Mouse (Mus musculus) 416B (cell line): ENCODE data around the gene Taok1.
A peak's percentile ranks its signal among the peaks of the same experiment; 100 is the strongest.

Source experiments
- DNase-seq: peaks from one replicate; pipeline ENCODE4 v3.0.0; 2011; ENCODE audit warnings: low read depth

Taok1 gene

DNA sequence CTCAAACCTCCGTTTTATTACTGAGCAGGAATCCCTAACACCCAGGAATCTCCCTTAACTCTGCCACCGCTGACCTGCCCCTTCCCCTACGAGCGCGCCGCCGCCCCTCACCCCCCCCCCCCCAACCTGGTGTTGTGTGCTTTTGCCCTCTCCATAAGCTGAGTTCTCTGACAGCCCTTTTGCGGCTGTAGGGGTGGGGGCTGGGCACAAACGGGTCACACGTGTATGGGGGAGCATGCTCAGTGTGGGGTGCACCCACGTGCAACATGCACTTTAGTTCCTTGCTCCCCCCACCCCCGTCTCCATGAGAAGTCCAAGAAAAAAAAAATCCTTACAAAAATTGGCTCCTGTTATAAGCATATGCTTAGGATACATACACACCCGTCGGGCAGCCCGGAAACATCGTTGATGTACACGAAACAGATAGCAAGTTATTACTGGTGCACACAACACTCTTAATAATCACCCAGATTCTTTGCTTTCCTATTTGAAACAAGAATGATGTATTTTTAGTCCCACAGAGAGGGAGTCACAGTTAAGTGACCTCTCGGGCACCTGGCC is 115.2 kb downstream of the Taok1 start:
- peak; percentile 83 for DNase-seq

DNA sequence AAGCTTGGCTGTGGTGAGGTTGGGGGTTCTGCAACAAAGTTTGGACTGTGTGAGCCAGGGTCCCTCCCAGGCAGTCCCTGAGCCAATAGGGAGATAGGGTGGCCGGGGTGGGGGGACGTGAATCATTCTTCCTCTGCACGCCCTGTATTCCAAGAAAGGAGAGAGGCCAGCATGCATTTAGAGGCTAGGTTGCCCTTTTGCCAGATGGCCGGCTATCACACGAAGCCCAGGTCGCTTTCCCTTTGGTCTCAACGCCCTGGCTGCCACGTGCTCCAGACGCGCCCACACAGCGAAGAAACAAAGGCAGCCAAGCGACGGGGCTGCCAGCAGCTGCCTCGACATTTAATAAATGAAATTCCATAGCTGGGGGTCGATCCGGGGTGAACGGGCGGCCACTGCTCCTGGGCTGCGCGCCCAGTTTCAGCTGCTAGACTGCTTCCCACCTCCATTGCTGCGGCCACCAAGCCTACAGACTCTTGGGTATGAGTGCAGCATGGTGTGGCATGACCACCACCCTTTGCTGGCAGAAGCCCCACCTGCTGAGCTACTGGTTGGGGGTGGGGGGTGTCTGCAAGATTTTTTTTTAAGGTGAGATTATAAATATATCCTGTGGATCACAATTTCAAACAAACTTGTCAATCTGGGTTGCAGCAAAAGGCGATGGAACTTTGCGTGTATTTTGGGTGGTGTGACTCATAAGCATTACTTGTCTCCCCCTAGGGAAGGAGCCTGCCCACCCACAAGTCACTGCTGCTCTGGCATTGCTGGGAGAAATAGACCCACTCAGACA is 115.9 kb downstream of the Taok1 start:
- peak; percentile 96 for DNase-seq

- peak; percentile 92 for DNase-seq
These were observed 116.5 kb downstream of the Taok1 start for GRCm38 (mm10) chr11:77491123-77491501.

GRCm38 (mm10) chr11:77490451-77490850 is 117.2 kb downstream of the Taok1 start:
- DNase-seq, result no peak

DNA sequence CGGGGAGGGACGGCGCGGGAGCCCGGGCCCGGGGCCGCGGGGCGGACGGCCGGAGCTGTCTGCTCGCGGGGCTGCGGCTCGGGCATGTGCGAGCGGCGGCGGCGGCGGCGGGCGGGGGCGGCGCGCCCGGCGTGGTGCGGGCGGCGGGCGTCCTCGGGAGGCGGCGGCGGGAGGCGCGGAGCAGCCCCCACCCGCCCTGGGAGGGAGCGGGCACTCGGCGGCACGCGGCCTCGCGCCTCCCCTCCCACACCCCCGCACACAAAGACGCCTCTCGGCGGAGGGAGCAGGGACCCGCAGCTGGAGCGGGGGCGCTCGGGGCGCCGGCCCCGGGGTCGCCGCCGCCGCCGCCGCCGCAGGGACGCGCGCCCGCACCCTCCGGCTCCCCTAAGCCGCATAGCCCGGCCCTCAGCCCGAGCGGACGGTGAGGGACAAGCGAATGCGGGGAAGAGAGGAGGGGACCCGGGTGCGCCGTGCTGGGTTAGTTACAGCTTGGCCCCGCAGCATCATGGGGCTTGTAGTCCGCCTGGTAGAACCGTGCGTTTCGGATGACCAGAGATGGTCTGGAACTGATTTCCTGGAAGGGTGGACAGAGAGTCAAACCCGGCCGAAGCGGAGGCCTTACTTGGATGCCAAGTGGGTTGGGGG is 117.9 kb downstream of the Taok1 start, which contains the start of gene Ankrd13b:
Ankrd13b (minus strand) TSS at position 88 of the 645 bp plus-strand sequence.
- DNase-seq, result peak; percentile 68

DNA sequence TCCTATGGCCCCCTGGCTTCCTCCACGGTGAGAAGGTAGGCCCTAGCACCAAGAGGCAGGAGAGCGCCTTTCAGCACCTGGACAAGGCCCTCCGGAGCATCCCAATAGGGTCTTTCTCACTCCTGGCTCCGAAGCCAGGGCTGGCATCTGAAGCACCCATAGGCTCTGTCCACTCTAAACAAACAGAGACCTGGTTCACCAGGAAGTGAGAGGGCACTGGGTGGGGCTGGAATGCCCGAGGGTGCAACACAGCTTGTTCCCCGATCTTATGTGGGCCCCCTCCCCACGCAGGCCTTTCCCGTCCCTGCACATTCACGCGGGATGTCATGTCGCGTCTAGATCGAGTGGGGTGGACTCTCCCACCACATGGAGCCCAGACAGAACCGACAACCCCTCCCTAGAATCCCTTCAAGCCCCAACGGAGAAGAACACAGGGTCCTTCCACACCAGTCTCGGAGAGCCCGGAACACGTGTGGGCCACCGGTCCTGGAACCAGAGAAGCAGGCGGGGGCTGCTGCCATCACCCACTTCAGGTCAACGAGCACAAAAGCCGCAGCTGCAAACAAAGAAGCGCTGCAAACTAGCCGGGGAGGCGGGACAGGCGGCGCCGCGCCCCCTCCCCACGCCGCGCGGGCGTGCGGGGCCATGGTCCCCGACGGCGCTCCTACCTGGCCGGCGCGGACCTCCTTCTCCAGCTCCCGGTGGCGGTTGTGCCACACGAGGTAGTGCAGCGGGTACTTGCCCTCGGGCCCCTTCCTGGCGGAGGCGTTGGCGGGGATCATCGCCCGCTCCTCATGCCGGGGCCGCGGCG is 118.6 kb downstream of the Taok1 start:
- no peak for DNase-seq

- peak; percentile 53 for DNase-seq
These were observed 120.8 kb downstream of the Taok1 start for GRCm38 (mm10) chr11:77486798-77487197.

- no peak for DNase-seq
These were observed 122.4 kb downstream of the Taok1 start for GRCm38 (mm10) chr11:77485229-77485628.

- peak; percentile 65 for DNase-seq
These were observed 123.9 kb downstream of the Taok1 start for GRCm38 (mm10) chr11:77483510-77484255.

- DNase-seq, result no peak
These were observed 124.6 kb downstream of the Taok1 start for GRCm38 (mm10) chr11:77483043-77483442.
